Mouse (Mus musculus): ENCODE data around the gene Nop2. TPM values are rescaled to one million over a fixed set of nuclear protein-coding genes. Genes with fewer than 3 reads are reported as not detected.
A peak's percentile ranks its signal among the peaks of the same experiment; 100 is the strongest.

The Nop2 gene
- polyA plus RNA-seq (2014; fragmentation: Nextera tagmentation; extraction: Ambion mirVana), result 45.0 and 49.6 TPM in 2 replicates

- Histone ChIP-seq H3K9me3 (ENCODE audit: control insufficient read depth, low read length) (no peaks in the 10 kb centered on the region), H3K9ac (replicated peaks; ENCODE audit: low read depth, low read length) (peak within 1 kb of the TSS; percentile 60), H3K27ac (ENCODE audit: low read depth, low read length) (peak within 1 kb of the TSS; percentile 62), H3K36me3 (ENCODE audit: control insufficient read depth, insufficient read depth, low read length) (peaks cover 56% of the 10 kb centered on the region), H3K4me1 (ENCODE audit: control insufficient read depth, insufficient read depth, low read length) (peaks cover 5% of the 10 kb centered on the region; the same call in 1 of the 2 replicates), H3K4me3 (ENCODE audit: low read depth, low read length) (peak within 1 kb of the TSS; percentile 78), H3K4me2 (ENCODE audit: low read depth, low read length) (peak within 1 kb of the TSS; percentile 77), H3K27me3 (ENCODE audit: control insufficient read depth, insufficient read depth, low read length) (no peaks in the 10 kb centered on the region)
- peak; percentile 95 for ATAC-seq (ENCODE audit: low read depth)
- under 1% methylated on average over 56 of the region's 66 CpGs for WGBS
Measured at GRCm38 (mm10) chr6:125131302-125132156, at the start of gene Nop2. Gene Nop2 (plus strand): TSS chr6:125131909.

- Histone ChIP-seq H3K4me1 (ENCODE audit: control insufficient read depth, insufficient read depth, low read length) (no peaks in the 10 kb centered on the region; the same call in 1 of the 2 replicates), H3K9me3 (ENCODE audit: control insufficient read depth, low read length) (no peaks in the 10 kb centered on the region), H3K27ac (ENCODE audit: low read depth, low read length) (no peak overlapping the region), H3K4me3 (ENCODE audit: low read depth, low read length) (no peak overlapping the region), H3K4me2 (ENCODE audit: low read depth, low read length) (no peak overlapping the region), H3K27me3 (ENCODE audit: control insufficient read depth, insufficient read depth, low read length) (no peaks in the 10 kb centered on the region), H3K36me3 (ENCODE audit: control insufficient read depth, insufficient read depth, low read length) (no peaks in the 10 kb centered on the region), H3K9ac (replicated peaks; ENCODE audit: low read depth, low read length) (no peak overlapping the region; the same call in 1 of the 2 replicates)
- 95% methylated on average over 7 of the region's 7 CpGs for whole genome bisulfite sequencing
- no peak for ATAC-seq (ENCODE audit: low read depth)
Measured at GRCm38 (mm10) chr6:125082801-125083386, 48.8 kb upstream of the Nop2 start.

GRCm38 (mm10) chr6:125084424-125084823 is 47.3 kb upstream of the Nop2 start:
- 4% methylated on average over 4 of the region's 4 CpGs for WGBS
- H3K36me3 ChIP-seq (ENCODE audit: control insufficient read depth, insufficient read depth, low read length), result no peaks in the 10 kb centered on the region
- H3K9me3 ChIP-seq (ENCODE audit: control insufficient read depth, low read length), result no peaks in the 10 kb centered on the region
- no peak overlapping the region for H3K4me3 ChIP-seq (ENCODE audit: low read depth, low read length)
- no peak overlapping the region for H3K27ac ChIP-seq (ENCODE audit: low read depth, low read length)
- H3K9ac ChIP-seq (replicated peaks; ENCODE audit: low read depth, low read length), result no peak overlapping the region
- ATAC-seq (ENCODE audit: low read depth), result 0 out of 2 replicates have a peak, but pooled peaks have one; percentile 5
- H3K27me3 ChIP-seq (ENCODE audit: control insufficient read depth, insufficient read depth, low read length), result no peaks in the 10 kb centered on the region
- H3K4me1 ChIP-seq (ENCODE audit: control insufficient read depth, insufficient read depth, low read length), result peaks cover 7% of the 10 kb centered on the region
- H3K4me2 ChIP-seq (ENCODE audit: low read depth, low read length), result no peak overlapping the region

GRCm38 (mm10) chr6:125087937-125088336 is 43.8 kb upstream of the Nop2 start:
- peak overlapping the region; percentile 92 for H3K27ac ChIP-seq (ENCODE audit: low read depth, low read length)
- 87% methylated on average over 3 of the region's 3 CpGs for WGBS
- H3K4me3 ChIP-seq (ENCODE audit: low read depth, low read length), result no peak overlapping the region
- no peaks in the 10 kb centered on the region for H3K36me3 ChIP-seq (ENCODE audit: control insufficient read depth, insufficient read depth, low read length)
- no peaks in the 10 kb centered on the region for H3K9me3 ChIP-seq (ENCODE audit: control insufficient read depth, low read length)
- no peaks in the 10 kb centered on the region for H3K27me3 ChIP-seq (ENCODE audit: control insufficient read depth, insufficient read depth, low read length)
- H3K4me2 ChIP-seq (ENCODE audit: low read depth, low read length), result no peak overlapping the region
- no peak overlapping the region for H3K9ac ChIP-seq (replicated peaks; ENCODE audit: low read depth, low read length)
- no peak for ATAC-seq (ENCODE audit: low read depth)
- H3K4me1 ChIP-seq (ENCODE audit: control insufficient read depth, insufficient read depth, low read length), result peaks cover 20% of the 10 kb centered on the region

GRCm38 (mm10) chr6:125088561-125089321 is 43.0 kb upstream of the Nop2 start:
- H3K4me3 ChIP-seq (ENCODE audit: low read depth, low read length), result no peak overlapping the region
- H3K36me3 ChIP-seq (ENCODE audit: control insufficient read depth, insufficient read depth, low read length), result no peaks in the 10 kb centered on the region
- H3K27ac ChIP-seq (ENCODE audit: low read depth, low read length), result peak overlapping the region; percentile 92
- no peaks in the 10 kb centered on the region for H3K27me3 ChIP-seq (ENCODE audit: control insufficient read depth, insufficient read depth, low read length)
- no peaks in the 10 kb centered on the region for H3K9me3 ChIP-seq (ENCODE audit: control insufficient read depth, low read length)
- peak overlapping the region; percentile 37; the same call in 1 of the 2 replicates for H3K9ac ChIP-seq (replicated peaks; ENCODE audit: low read depth, low read length)
- H3K4me1 ChIP-seq (ENCODE audit: control insufficient read depth, insufficient read depth, low read length), result peaks cover 20% of the 10 kb centered on the region
- peak overlapping the region; percentile 44; the same call in 1 of the 2 replicates for H3K4me2 ChIP-seq (ENCODE audit: low read depth, low read length)
- peak; percentile 81 for ATAC-seq (ENCODE audit: low read depth)
- WGBS, result under 1% methylated on average over 17 of the region's 20 CpGs

GRCm38 (mm10) chr6:125089521-125090321 is 42.0 kb upstream of the Nop2 start:
- peak; percentile 76 for ATAC-seq (ENCODE audit: low read depth)
- H3K4me2 ChIP-seq (ENCODE audit: low read depth, low read length), result peak overlapping the region; percentile 44
- H3K36me3 ChIP-seq (ENCODE audit: control insufficient read depth, insufficient read depth, low read length), result no peaks in the 10 kb centered on the region
- H3K4me3 ChIP-seq (ENCODE audit: low read depth, low read length), result no peak overlapping the region
- peak overlapping the region; percentile 37; the same call in 1 of the 2 replicates for H3K9ac ChIP-seq (replicated peaks; ENCODE audit: low read depth, low read length)
- H3K27me3 ChIP-seq (ENCODE audit: control insufficient read depth, insufficient read depth, low read length), result no peaks in the 10 kb centered on the region
- no peaks in the 10 kb centered on the region for H3K9me3 ChIP-seq (ENCODE audit: control insufficient read depth, low read length)
- H3K27ac ChIP-seq (ENCODE audit: low read depth, low read length), result peak overlapping the region; percentile 92
- H3K4me1 ChIP-seq (ENCODE audit: control insufficient read depth, insufficient read depth, low read length), result peaks cover 20% of the 10 kb centered on the region
- 3% methylated on average over 15 of the region's 15 CpGs for WGBS

- H3K27ac ChIP-seq (ENCODE audit: low read depth, low read length), result peak overlapping the region; percentile 92
- ATAC-seq (ENCODE audit: low read depth), result no peak; the same call in 1 of the 2 replicates
- H3K4me3 ChIP-seq (ENCODE audit: low read depth, low read length), result no peak overlapping the region
- H3K4me2 ChIP-seq (ENCODE audit: low read depth, low read length), result peak overlapping the region; percentile 44
- H3K4me1 ChIP-seq (ENCODE audit: control insufficient read depth, insufficient read depth, low read length), result peaks cover 20% of the 10 kb centered on the region
- no peaks in the 10 kb centered on the region for H3K36me3 ChIP-seq (ENCODE audit: control insufficient read depth, insufficient read depth, low read length)
- 0 out of 2 replicates have a peak overlapping the region, but pooled peaks have one; percentile 37 for H3K9ac ChIP-seq (replicated peaks; ENCODE audit: low read depth, low read length)
- WGBS, result 47% methylated on average over 10 of the region's 10 CpGs
- H3K9me3 ChIP-seq (ENCODE audit: control insufficient read depth, low read length), result no peaks in the 10 kb centered on the region
- H3K27me3 ChIP-seq (ENCODE audit: control insufficient read depth, insufficient read depth, low read length), result no peaks in the 10 kb centered on the region
Measured at GRCm38 (mm10) chr6:125090341-125091085, 41.2 kb upstream of the Nop2 start.

GRCm38 (mm10) chr6:125092372-125092771 is 39.3 kb upstream of the Nop2 start:
- Histone ChIP-seq H3K27me3 (ENCODE audit: control insufficient read depth, insufficient read depth, low read length) (no peaks in the 10 kb centered on the region; the same call in 1 of the 2 replicates), H3K9me3 (ENCODE audit: control insufficient read depth, low read length) (no peaks in the 10 kb centered on the region), H3K4me1 (ENCODE audit: control insufficient read depth, insufficient read depth, low read length) (peaks cover 22% of the 10 kb centered on the region), H3K9ac (replicated peaks; ENCODE audit: low read depth, low read length) (no peak overlapping the region), H3K27ac (ENCODE audit: low read depth, low read length) (no peak overlapping the region), H3K36me3 (ENCODE audit: control insufficient read depth, insufficient read depth, low read length) (no peaks in the 10 kb centered on the region), H3K4me3 (ENCODE audit: low read depth, low read length) (no peak overlapping the region), H3K4me2 (ENCODE audit: low read depth, low read length) (no peak overlapping the region)
- ATAC-seq (ENCODE audit: low read depth), result no peak
- 92% methylated on average over 5 of the region's 5 CpGs for WGBS

Measured in neural tube, embryonic 14.5 days (tissue).